Mouse (Mus musculus) heart, adult 2 months (tissue): ENCODE results near the gene Maml2. TPM values are rescaled to one million over a fixed set of nuclear protein-coding genes. Genes with fewer than 3 reads are reported as not detected.

Source experiments
- DNase-seq, 2 experiments: peaks; one replicate each; pipeline ENCODE4 v3.0.0; 2021
- H3K27ac ChIP-seq: fragments of 200-600 bp; 2 replicates; pipeline ENCODE4 v1.8.1; 2022
- H3K27me3 ChIP-seq: fragments of 200-500 bp; 2 replicates; pipeline ENCODE4 v1.6.1; 2012; ENCODE audit warnings: mild to moderate bottlenecking, low read length, inconsistent platforms, mixed read lengths; ENCODE audit not compliant: control insufficient read depth, insufficient read depth
- H3K36me3 ChIP-seq: fragments of 200-500 bp; 2 replicates; pipeline ENCODE4 v1.6.1; 2012; ENCODE audit warnings: low read length, inconsistent platforms; ENCODE audit not compliant: control insufficient read depth, insufficient read depth
- H3K4me1 ChIP-seq: fragments of 200-500 bp; 2 replicates; pipeline ENCODE4 v1.6.1; 2011; ENCODE audit warnings: low read length; ENCODE audit not compliant: control insufficient read depth, insufficient read depth
- H3K4me3 ChIP-seq: fragments of 200-600 bp; 2 replicates; pipeline ENCODE4 v1.8.1; 2022
- H3K79me2 ChIP-seq: fragments of 200-500 bp; replicated peaks from 2 replicates; pipeline ENCODE4 v1.6.1; 2012; ENCODE audit warnings: mild to moderate bottlenecking, inconsistent platforms, low read length, moderate library complexity, mixed read lengths; ENCODE audit not compliant: control insufficient read depth, insufficient read depth
- H3K9ac ChIP-seq: fragments of 200-500 bp; 2 replicates; pipeline ENCODE4 v1.6.1; 2012; ENCODE audit warnings: low read depth, mild to moderate bottlenecking, control low read depth, inconsistent platforms, low read length, mixed read lengths
- CTCF ChIP-seq: fragments of 200-600 bp; IDR thresholded peaks from 2 replicates; pipeline ENCODE4 v1.8.1; 2022; ENCODE audit warnings: antibody characterized with exemption, mild to moderate bottlenecking, moderate library complexity
- EP300 ChIP-seq: fragments of 200-500 bp; IDR thresholded peaks from 2 replicates; pipeline ENCODE4 v1.6.1; 2011; ENCODE audit warnings: low read depth, low read length, control low read depth; ENCODE audit not compliant: insufficient read depth
- POLR2A ChIP-seq: fragments of 200-500 bp; IDR thresholded peaks from 2 replicates; pipeline ENCODE4 v1.6.1; 2011; ENCODE audit warnings: mild to moderate bottlenecking, low read depth, low read length, control low read depth; ENCODE audit not compliant: insufficient read depth
- WGBS: fragments of 180-500 bp; shearing (Covaris S2); methylation state at CpG from one replicate; pipeline ENCODE4 v1.1.7; 2018; 5-methylcytosine and 5-hydroxymethylcytosine counted together
- intact Hi-C: fragments of 180-260 bp; cut with DNase I; formaldehyde crosslinking; loops from one replicate; pipeline ENCODE4 v1.15.1; 2025
- polyA plus RNA-seq: library from polyadenylated mRNA; depleted of rRNA; stranded (reverse); fragments of >200 nt; gene quantifications from 2 replicates; pipeline ENCODE4 v1.2.3, GENCODE M21; 2012
- total RNA-seq, 2 experiments: library from RNA; stranded (reverse); gene quantifications; 2 replicates each; pipeline ENCODE4 v1.2.3; 2021

Maml2 gene
- total and polyA plus RNA-seq, 3 experiments, result 4.8 to 6.5 (median 5.7) TPM

GRCm38 (mm10) chr9:13455231-13455630 is 157.5 kb downstream of the Maml2 start:
- H3K9ac ChIP-seq, result no peak overlapping the region; the same call in 1 of the 2 replicates
- H3K4me3 ChIP-seq, result no peak overlapping the region
- no peak for DNase-seq
- peaks cover 3% of the 10 kb centered on the region for H3K79me2 ChIP-seq
- TF ChIP-seq EP300, result no peak
- no peak for TF ChIP-seq POLR2A
- TF ChIP-seq CTCF, result no peak
- intact Hi-C loops, result loop anchor here (5.0 kb wide), 1 partner anchor 42 kb away; no protein-coding TSS in a partner anchor
- peaks cover 9% of the 10 kb centered on the region for H3K4me1 ChIP-seq
- WGBS, result 45% methylated on average over 1 of the region's 1 CpGs
- H3K36me3 ChIP-seq, result no peaks in the 10 kb centered on the region; the same call in 1 of the 2 replicates
- H3K27me3 ChIP-seq, result peaks cover 1% of the 10 kb centered on the region; the same call in 1 of the 2 replicates
- H3K27ac ChIP-seq, result no peak overlapping the region

GRCm38 (mm10) chr9:13457774-13458173 is 160.0 kb downstream of the Maml2 start:
- H3K27ac ChIP-seq, result no peak overlapping the region
- no peak overlapping the region for H3K4me3 ChIP-seq
- DNase-seq, result no peak
- intact Hi-C loops, result loop anchor here (5.0 kb wide), 1 partner anchor 40 kb away; no protein-coding TSS in a partner anchor
- WGBS, result 55% methylated on average over 6 of the region's 6 CpGs
- peaks cover 1% of the 10 kb centered on the region; the same call in 1 of the 2 replicates for H3K27me3 ChIP-seq
- no peaks in the 10 kb centered on the region; the same call in 1 of the 2 replicates for H3K79me2 ChIP-seq
- TF ChIP-seq POLR2A (no peak), EP300 (no peak), CTCF (no peak)
- no peak overlapping the region for H3K9ac ChIP-seq
- peaks cover 9% of the 10 kb centered on the region for H3K4me1 ChIP-seq
- no peaks in the 10 kb centered on the region; the same call in 1 of the 2 replicates for H3K36me3 ChIP-seq

- peaks cover 1% of the 10 kb centered on the region; the same call in 1 of the 2 replicates for H3K27me3 ChIP-seq
- intact Hi-C loops, result loop anchor here (5.0 kb wide), 1 partner anchor 38 kb away; no protein-coding TSS in a partner anchor
- H3K9ac ChIP-seq, result no peak overlapping the region
- no peak for DNase-seq
- H3K79me2 ChIP-seq, result no peaks in the 10 kb centered on the region; the same call in 1 of the 2 replicates
- no peak for TF ChIP-seq POLR2A
- no peak for TF ChIP-seq CTCF
- TF ChIP-seq EP300, result no peak
- H3K36me3 ChIP-seq, result no peaks in the 10 kb centered on the region
- peaks cover 9% of the 10 kb centered on the region for H3K4me1 ChIP-seq
- no peak overlapping the region for H3K4me3 ChIP-seq
- no peak overlapping the region for H3K27ac ChIP-seq
- 74% methylated on average over 1 of the region's 1 CpGs for whole genome bisulfite sequencing
Measured at GRCm38 (mm10) chr9:13459371-13459770, 161.6 kb downstream of the Maml2 start.

- no peak for DNase-seq
- WGBS, result 93% methylated on average over 3 of the region's 3 CpGs
- Histone ChIP-seq H3K27me3 (peaks cover 1% of the 10 kb centered on the region; the same call in 1 of the 2 replicates), H3K27ac (no peak overlapping the region), H3K79me2 (no peaks in the 10 kb centered on the region; the same call in 1 of the 2 replicates), H3K4me1 (peaks cover 4% of the 10 kb centered on the region), H3K36me3 (no peaks in the 10 kb centered on the region), H3K4me3 (no peak overlapping the region), H3K9ac (no peak overlapping the region)
- intact Hi-C loops, result no loop called here
- no peak for TF ChIP-seq CTCF
- no peak for TF ChIP-seq EP300
- TF ChIP-seq POLR2A, result no peak
Measured at GRCm38 (mm10) chr9:13460012-13460411, 162.3 kb downstream of the Maml2 start.

- DNase-seq, result no peak
- Histone ChIP-seq H3K4me3 (no peak overlapping the region), H3K4me1 (peaks cover 7% of the 10 kb centered on the region), H3K79me2 (no peaks in the 10 kb centered on the region; the same call in 1 of the 2 replicates), H3K9ac (no peak overlapping the region), H3K27ac (no peak overlapping the region), H3K27me3 (peaks cover 1% of the 10 kb centered on the region; the same call in 1 of the 2 replicates), H3K36me3 (peaks cover 7% of the 10 kb centered on the region)
- WGBS, result 84% methylated on average over 1 of the region's 1 CpGs
- no peak for TF ChIP-seq EP300
- TF ChIP-seq POLR2A, result no peak
- intact Hi-C loops, result no loop called here
Measured at GRCm38 (mm10) chr9:13460926-13461325, 163.2 kb downstream of the Maml2 start.

GRCm38 (mm10) chr9:13465358-13466020 is 167.7 kb downstream of the Maml2 start:
- Histone ChIP-seq H3K4me1 (peaks cover 24% of the 10 kb centered on the region), H3K27ac (peak overlapping the region; percentile 82), H3K27me3 (no peaks in the 10 kb centered on the region), H3K79me2 (no peaks in the 10 kb centered on the region), H3K36me3 (peaks cover 25% of the 10 kb centered on the region), H3K9ac (no peak overlapping the region), H3K4me3 (no peak overlapping the region)
- intact Hi-C loops, result no loop called here
- WGBS, result 52% methylated on average over 4 of the region's 4 CpGs
- DNase-seq, result no peak
- no peak for TF ChIP-seq EP300
- TF ChIP-seq POLR2A, result no peak
- no peak for TF ChIP-seq CTCF
